Mouse (Mus musculus): Measurements from ENCODE around the gene Tpd52l2.

DNA sequence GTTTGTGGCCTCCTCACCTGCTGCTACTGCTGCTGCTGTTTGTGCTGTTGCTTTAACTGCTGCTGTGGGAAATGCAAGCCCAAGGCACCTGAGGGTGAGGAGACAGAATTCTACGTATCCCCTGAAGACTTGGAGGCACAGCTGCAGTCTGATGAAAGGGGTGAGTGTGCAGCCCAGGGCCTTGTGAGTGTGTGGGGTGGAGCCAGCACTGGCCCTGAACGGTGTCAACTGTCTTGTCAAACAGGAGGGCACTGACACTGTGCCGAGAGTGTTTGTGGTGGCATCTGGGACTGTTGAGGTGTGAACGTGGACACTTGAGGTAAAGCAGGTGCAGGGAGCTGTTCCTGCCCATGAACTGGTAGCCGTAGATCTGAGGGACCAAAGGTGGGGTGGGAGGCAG, 51.7 kb downstream of the Tpd52l2 start:
- no peak for TF ChIP-seq CTCF (IDR thresholded peaks at IDR 0.05; ENCODE audit: low read depth)
- no peak for TF ChIP-seq EP300 (IDR thresholded peaks at IDR 0.05; ENCODE audit: low read depth)

Data from heart, postnatal 0 days (tissue).